Mouse (Mus musculus): ENCODE measurements around the gene Calm2. TPM values are rescaled to one million over a fixed set of nuclear protein-coding genes. Genes with fewer than 3 reads are reported as not detected.
A peak's percentile ranks its signal among the peaks of the same experiment; 100 is the strongest.

Gene Calm2
- total RNA-seq, 2 experiments from 2014 or later = 180 to 209 TPM

DNA sequence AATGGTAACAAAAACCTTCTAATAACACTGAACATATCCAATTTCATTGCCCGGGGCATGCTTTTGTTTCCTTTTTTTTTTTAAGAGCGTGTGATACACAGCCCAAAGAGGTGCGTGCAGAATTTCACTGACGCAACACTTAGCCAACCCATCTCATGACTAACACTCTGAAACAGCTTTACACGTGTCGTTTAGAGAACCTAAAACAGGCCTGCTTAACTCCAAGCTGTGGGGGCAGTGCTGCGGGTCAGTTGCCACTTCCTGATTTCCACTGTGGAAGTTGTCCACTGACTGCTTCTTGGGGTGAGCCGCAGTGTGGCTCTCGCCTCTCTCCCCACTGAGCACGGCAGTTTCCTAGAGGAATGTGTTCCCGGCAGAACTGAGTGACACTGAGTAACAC, 41.2 kb downstream of the Calm2 start:
- no peak for DNase-seq (ENCODE audit: low spot score)

- no peak for DNase-seq (ENCODE audit: low spot score)
Measured at GRCm38 (mm10) chr17:87403462-87403861, 43.3 kb downstream of the Calm2 start.

DNA sequence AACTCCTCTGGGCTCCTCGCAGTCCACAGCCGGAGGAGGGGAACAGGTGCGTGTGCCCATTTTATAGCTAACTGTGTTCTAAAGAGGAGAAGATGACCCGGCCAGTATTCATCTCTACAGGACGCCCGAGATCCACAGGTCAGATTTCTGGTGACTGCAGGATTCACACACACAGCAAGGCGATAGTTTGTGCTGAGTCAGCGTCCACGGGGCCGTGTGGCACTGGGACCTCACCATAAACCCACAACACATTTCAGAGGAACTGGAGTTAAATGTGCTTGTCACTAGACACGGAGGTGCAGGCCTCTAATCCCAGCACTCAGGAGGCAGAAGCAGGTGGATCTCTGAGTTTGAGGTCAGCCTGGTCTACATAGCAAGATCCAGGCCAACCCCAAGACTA, 44.3 kb downstream of the Calm2 start:
- DNase-seq (ENCODE audit: low spot score) = no peak

GRCm38 (mm10) chr17:87397088-87397487, 49.6 kb downstream of the Calm2 start:
- DNase-seq (ENCODE audit: low spot score) = no peak

GRCm38 (mm10) chr17:87391242-87391641, 55.5 kb downstream of the Calm2 start:
- DNase-seq (ENCODE audit: low spot score) = peak; percentile 68

- DNase-seq (ENCODE audit: low spot score) = no peak
Measured at GRCm38 (mm10) chr17:87387068-87387467, 59.7 kb downstream of the Calm2 start.

DNA sequence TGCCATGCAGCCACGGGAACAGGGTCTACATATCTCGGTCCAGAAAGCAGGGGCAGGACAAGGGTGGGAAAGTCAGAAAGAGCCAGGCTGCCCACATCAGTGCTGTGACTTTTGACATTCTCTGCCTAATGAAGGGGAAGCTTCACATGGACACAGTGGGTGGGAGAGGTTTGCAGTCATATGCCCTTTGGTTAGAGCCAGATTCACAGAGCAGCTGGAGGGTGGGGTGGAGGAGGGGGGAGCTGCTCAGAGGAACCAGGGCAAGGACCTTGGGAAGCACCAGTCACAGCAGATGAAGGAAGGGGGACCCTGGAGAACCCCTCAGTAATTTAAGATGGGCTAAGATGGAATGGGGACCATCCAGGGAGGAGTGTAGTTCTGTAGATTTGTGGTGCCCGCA, 60.9 kb downstream of the Calm2 start:
- no peak for DNase-seq (ENCODE audit: low spot score)

Other genes starting within 250 kb of the Calm2 start
- 10 to 100 TPM; 20.9 to 27.6 TPM for gene Mcfd2, start 181.0 kb downstream of the Calm2 start, total RNA-seq (2021)
- 10 to 100 TPM in 1 of 2 experiments, 1 to 10 TPM in 1; 8.6 to 10.6 TPM for gene Ttc7, start 164.0 kb downstream of the Calm2 start, total RNA-seq (2021)
- not detected for gene Stpg4, start 19.2 kb downstream of the Calm2 start, total RNA-seq (2021)
- not detected for gene Epcam, start 189.0 kb upstream of the Calm2 start, total RNA-seq (2021)
- 10 to 100 TPM; 10.4 to 13.9 TPM for gene Msh2, start 225.4 kb upstream of the Calm2 start, total RNA-seq (2021)